Mouse (Mus musculus) B cell, adult (primary cell): ENCODE results near the gene Cacybp. TPM values are rescaled to one million over a fixed set of nuclear protein-coding genes. Genes with fewer than 3 reads are reported as not detected.

Experiments used
- total RNA-seq: library from RNA; stranded (reverse); gene quantifications from 4 replicates; pipeline ENCODE4 v1.2.4, GENCODE M21; 2023; ENCODE audit not compliant: inconsistent age

Cacybp gene
- total RNA-seq: 49.0 to 63.4 TPM (median 55.6 TPM) in 4 replicates

GRCm38 (mm10) chr1:160212703-160213669, at the start of gene Cacybp:
Gene Cacybp (minus strand): TSS chr1:160212875.

GRCm38 (mm10) chr1:160194529-160195336, 17.9 kb downstream of the Cacybp start, which contains the start of gene Mrps14:
Gene Mrps14 (plus strand): TSS chr1:160195215.

GRCm38 (mm10) chr1:160153480-160153879, 59.2 kb downstream of the Cacybp start, which contains the start of gene Tnn:
Gene Tnn (minus strand): TSS chr1:160153580.

Other genes with a start within 250 kb of the Cacybp start
- gene 4930523C07Rik, start 168.5 kb downstream of the Cacybp start, total RNA-seq: 363 to 472 TPM (median 452 TPM) in 4 replicates
- gene Tnn, start 59.3 kb downstream of the Cacybp start, total RNA-seq: not detected in 4 replicates
- 36.7 to 41.7 TPM (median 39.7 TPM) in 4 replicates for gene Mrps14, start 17.7 kb downstream of the Cacybp start, total RNA-seq